Mouse (Mus musculus) heart, embryonic 13.5 days (tissue): ENCODE measurements around the gene Gm9922. TPM values are rescaled to one million over a fixed set of nuclear protein-coding genes. Genes with fewer than 3 reads are reported as not detected.

Experiments
- ATAC-seq: fragments of 200-750 bp; cut with Nextera tagmentation; 2 replicates; pipeline ENCODE4 v1.8.0; 2017; ENCODE audit warnings: moderate TSS enrichment; ENCODE audit not compliant: insufficient number of reproducible peaks, low FRiP score, low TSS enrichment; ENCODE audit errors: extremely low read depth
- H3K27ac ChIP-seq: fragments of 300-500 bp; sonication (generic); replicated peaks from 2 replicates; pipeline ENCODE4 v1.5.1; 2015; ENCODE audit warnings: moderate library complexity, mild to moderate bottlenecking, inconsistent platforms
- H3K27me3 ChIP-seq: fragments of 300-500 bp; sonication (generic); replicated peaks from 2 replicates; pipeline ENCODE4 v1.6.1; 2015; ENCODE audit warnings: mild to moderate bottlenecking, inconsistent platforms
- H3K36me3 ChIP-seq: fragments of 300-500 bp; sonication (generic); 2 replicates; pipeline ENCODE4 v1.6.1; 2015; ENCODE audit warnings: mild to moderate bottlenecking, inconsistent platforms
- H3K4me1 ChIP-seq: fragments of 300-500 bp; sonication (generic); 2 replicates; pipeline ENCODE4 v1.6.1; 2015; ENCODE audit warnings: inconsistent platforms
- H3K4me2 ChIP-seq: fragments of 300-500 bp; sonication (generic); 2 replicates; pipeline ENCODE4 v1.6.1; 2015; ENCODE audit warnings: inconsistent platforms, mild to moderate bottlenecking, moderate library complexity
- H3K4me3 ChIP-seq: fragments of 300-500 bp; sonication (generic); 2 replicates; pipeline ENCODE4 v1.5.1; 2015; ENCODE audit warnings: moderate library complexity, mild to moderate bottlenecking, inconsistent platforms
- H3K9ac ChIP-seq: fragments of 300-500 bp; sonication (generic); 2 replicates; pipeline ENCODE4 v1.6.1; 2015; ENCODE audit warnings: inconsistent platforms, mild to moderate bottlenecking, moderate library complexity
- H3K9me3 ChIP-seq: fragments of 300-500 bp; sonication (generic); 2 replicates; pipeline ENCODE4 v1.6.1; 2016; ENCODE audit warnings: inconsistent platforms
- WGBS: fragments of 180-500 bp; shearing (Covaris S2); methylation state at CpG from one replicate; pipeline ENCODE4 v1.1.7; 2015; ENCODE audit warnings: mixed read lengths; 5-methylcytosine and 5-hydroxymethylcytosine counted together
- polyA plus RNA-seq: library from polyadenylated mRNA; unstranded; fragments of >200 nt; fragmentation: Nextera tagmentation; extraction: Ambion mirVana; gene quantifications from 2 replicates; pipeline ENCODE4 v1.2.1, GENCODE M21; 2015

Gm9922 gene
- polyA plus RNA-seq, 1 experiment from 2014 or later = 3.1 TPM

GRCm38 (mm10) chr14:101748436-101748835, 18.8 kb upstream of the Gm9922 start:
- Histone ChIP-seq H3K36me3 (no peaks in the 10 kb centered on the region), H3K4me3 (no peak overlapping the region), H3K4me1 (no peaks in the 10 kb centered on the region), H3K9ac (no peak overlapping the region), H3K27me3 (no peaks in the 10 kb centered on the region), H3K4me2 (no peak overlapping the region), H3K9me3 (no peaks in the 10 kb centered on the region), H3K27ac (no peak overlapping the region)
- 78% methylated on average over 7 of the region's 7 CpGs for WGBS
- no peak for ATAC-seq

GRCm38 (mm10) chr14:101747811-101748210, 18.2 kb upstream of the Gm9922 start:
- Histone ChIP-seq H3K4me2 (no peak overlapping the region), H3K27me3 (no peaks in the 10 kb centered on the region), H3K4me3 (no peak overlapping the region), H3K36me3 (no peaks in the 10 kb centered on the region), H3K9me3 (no peaks in the 10 kb centered on the region), H3K4me1 (no peaks in the 10 kb centered on the region), H3K27ac (no peak overlapping the region), H3K9ac (no peak overlapping the region)
- 87% methylated on average over 11 of the region's 11 CpGs for WGBS
- ATAC-seq = no peak

GRCm38 (mm10) chr14:101746635-101747034, 17.0 kb upstream of the Gm9922 start:
- Histone ChIP-seq H3K27ac (no peak overlapping the region), H3K4me2 (no peak overlapping the region), H3K9me3 (no peaks in the 10 kb centered on the region), H3K4me1 (no peaks in the 10 kb centered on the region), H3K9ac (no peak overlapping the region), H3K36me3 (no peaks in the 10 kb centered on the region), H3K4me3 (no peak overlapping the region), H3K27me3 (no peaks in the 10 kb centered on the region)
- 72% methylated on average over 3 of the region's 3 CpGs for WGBS
- ATAC-seq = no peak

GRCm38 (mm10) chr14:101737501-101737900, 7.9 kb upstream of the Gm9922 start:
- Histone ChIP-seq H3K27me3 (no peaks in the 10 kb centered on the region), H3K36me3 (no peaks in the 10 kb centered on the region), H3K9ac (no peak overlapping the region), H3K9me3 (no peaks in the 10 kb centered on the region), H3K4me3 (no peak overlapping the region), H3K4me2 (no peak overlapping the region), H3K4me1 (peaks cover 7% of the 10 kb centered on the region), H3K27ac (no peak overlapping the region)
- ATAC-seq = no peak
- 79% methylated on average over 4 of the region's 4 CpGs for WGBS

GRCm38 (mm10) chr14:101733542-101734303, 4.1 kb upstream of the Gm9922 start:
- Histone ChIP-seq H3K36me3 (no peaks in the 10 kb centered on the region), H3K4me1 (peaks cover 14% of the 10 kb centered on the region), H3K27me3 (peaks cover 16% of the 10 kb centered on the region), H3K4me3 (no peak overlapping the region), H3K27ac (no peak overlapping the region), H3K4me2 (peak overlapping the region; percentile 37; the same call in 1 of the 2 replicates), H3K9me3 (no peaks in the 10 kb centered on the region), H3K9ac (no peak overlapping the region)
- ATAC-seq = no peak
- 26% methylated on average over 10 of the region's 10 CpGs for WGBS

GRCm38 (mm10) chr14:101729972-101730692, 518 bp upstream of the Gm9922 start:
- peak overlapping the region; percentile 84 for H3K9ac ChIP-seq
- peak overlapping the region; percentile 73 for H3K4me3 ChIP-seq
- no peaks in the 10 kb centered on the region for H3K36me3 ChIP-seq
- H3K27me3 ChIP-seq = peaks cover 16% of the 10 kb centered on the region
- peaks cover 26% of the 10 kb centered on the region for H3K4me1 ChIP-seq
- under 1% methylated on average over 28 of the region's 28 CpGs for WGBS
- H3K9me3 ChIP-seq = no peaks in the 10 kb centered on the region
- H3K27ac ChIP-seq = peak overlapping the region; percentile 8; the same call in 1 of the 2 replicates
- no peak for ATAC-seq
- peak overlapping the region; percentile 79 for H3K4me2 ChIP-seq

GRCm38 (mm10) chr14:101714414-101714813, 15.2 kb downstream of the Gm9922 start:
- Histone ChIP-seq H3K4me2 (no peak overlapping the region), H3K27me3 (no peaks in the 10 kb centered on the region)

GRCm38 (mm10) chr14:101707088-101707487, 22.5 kb downstream of the Gm9922 start:
- Histone ChIP-seq H3K9ac (no peak overlapping the region), H3K27ac (no peak overlapping the region), H3K4me2 (no peak overlapping the region), H3K36me3 (no peaks in the 10 kb centered on the region), H3K27me3 (no peaks in the 10 kb centered on the region), H3K9me3 (no peaks in the 10 kb centered on the region), H3K4me3 (no peak overlapping the region), H3K4me1 (no peaks in the 10 kb centered on the region)
- ATAC-seq = no peak
- 74% methylated on average over 5 of the region's 5 CpGs for WGBS

More at GRCm38 (mm10) chr14:101714414-101714813, 15.2 kb downstream of the Gm9922 start:
- H3K4me1 ChIP-seq = peaks cover 3% of the 10 kb centered on the region; the same call in 1 of the 2 replicates
- no peaks in the 10 kb centered on the region for H3K36me3 ChIP-seq
- WGBS = 68% methylated on average over 2 of the region's 2 CpGs
- no peak for ATAC-seq
- H3K9ac ChIP-seq = no peak overlapping the region
- H3K9me3 ChIP-seq = no peaks in the 10 kb centered on the region
- H3K27ac ChIP-seq = no peak overlapping the region
- H3K4me3 ChIP-seq = no peak overlapping the region

GRCm38 (mm10) chr14:101704479-101704878, 25.1 kb downstream of the Gm9922 start:
- Histone ChIP-seq H3K4me2 (no peak overlapping the region), H3K27me3 (no peaks in the 10 kb centered on the region), H3K36me3 (no peaks in the 10 kb centered on the region), H3K27ac (no peak overlapping the region), H3K9ac (no peak overlapping the region), H3K4me1 (no peaks in the 10 kb centered on the region), H3K4me3 (no peak overlapping the region), H3K9me3 (no peaks in the 10 kb centered on the region)
- 70% methylated on average over 4 of the region's 4 CpGs for WGBS
- no peak for ATAC-seq

GRCm38 (mm10) chr14:101688406-101688805, 41.2 kb downstream of the Gm9922 start:
- Histone ChIP-seq H3K4me2 (no peak overlapping the region), H3K27ac (no peak overlapping the region), H3K9me3 (no peaks in the 10 kb centered on the region), H3K9ac (no peak overlapping the region), H3K27me3 (no peaks in the 10 kb centered on the region), H3K4me3 (no peak overlapping the region), H3K4me1 (no peaks in the 10 kb centered on the region), H3K36me3 (peaks cover 25% of the 10 kb centered on the region)
- no peak for ATAC-seq
- WGBS = 85% methylated on average over 2 of the region's 2 CpGs

GRCm38 (mm10) chr14:101687696-101688095, 41.9 kb downstream of the Gm9922 start:
- Histone ChIP-seq H3K36me3 (peaks cover 25% of the 10 kb centered on the region), H3K27me3 (no peaks in the 10 kb centered on the region), H3K4me2 (no peak overlapping the region), H3K27ac (no peak overlapping the region), H3K9me3 (no peaks in the 10 kb centered on the region), H3K4me1 (no peaks in the 10 kb centered on the region), H3K4me3 (no peak overlapping the region), H3K9ac (no peak overlapping the region)
- no peak for ATAC-seq
- WGBS = 80% methylated on average over 6 of the region's 6 CpGs
